Mouse (Mus musculus): ENCODE measurements around the gene Rpp21.

GRCm38 (mm10) chr17:36237321-36237921 lies 20.4 kb downstream of the Rpp21 start:
- TF ChIP-seq CTCF (IDR thresholded peaks at IDR 0.05; ENCODE audit: borderline replicate concordance, extremely low read depth, insufficient read depth, insufficient read length) = no peak
- no peak for TF ChIP-seq POLR2A (IDR thresholded peaks at IDR 0.05; ENCODE audit: borderline replicate concordance, extremely low read depth, insufficient read depth, insufficient read length, poor library complexity, severe bottlenecking)

Data from brain, embryonic 14.5 days (tissue).